In the genomic region with DNA sequence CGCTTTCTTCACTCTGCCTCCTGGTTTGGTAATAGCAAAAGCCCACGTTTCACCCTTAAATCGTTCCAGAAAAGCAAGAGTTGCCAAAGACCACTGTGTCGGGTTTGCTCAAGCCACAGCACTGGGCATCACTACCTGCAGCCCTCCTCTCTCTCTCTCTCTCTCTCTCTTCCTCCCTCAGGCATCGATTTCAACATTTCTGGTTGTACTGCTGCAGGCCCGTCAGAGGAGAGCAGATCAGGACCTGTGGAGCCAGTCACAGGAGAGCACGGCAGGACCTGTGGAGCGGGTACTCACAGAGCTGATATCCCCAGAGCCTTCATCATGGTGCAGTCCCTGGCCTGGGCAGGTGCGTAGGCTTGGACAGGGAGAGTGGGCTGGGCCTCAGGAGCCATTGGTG, we compare ENCODE assay signal across 27 mouse cellular contexts. TPM values are rescaled to one million over a fixed set of nuclear protein-coding genes. Genes with fewer than 3 reads are reported as not detected.
"Had no signal": no experiment of that assay in that cellular context is flagged by ENCODE, and none has a peak within 500 bp of the region (broad histone marks: within the 10 kb centered on the region; RNA-seq: fewer than 3 reads in every experiment).

No protein-coding gene starts in this region.

- H3K27ac ChIP-seq: kidney, embryonic 15.5 days; left cerebral cortex, adult 2 months; limb, embryonic 12.5 days; liver, embryonic 12.5 days; liver, embryonic 15.5 days; lung, embryonic 15.5 days; midbrain, embryonic 13.5 days; neural tube, embryonic 12.5 days; neural tube, embryonic 15.5 days; stomach, embryonic 15.5 days had no signal

- H3K4me1 ChIP-seq: limb, embryonic 12.5 days; liver, embryonic 12.5 days; liver, embryonic 15.5 days; lung, embryonic 15.5 days; stomach, embryonic 15.5 days had no signal

- DNase-seq: kidney, adult 11 months; kidney, adult 8-10 months; kidney, postnatal 10 days; kidney, postnatal 36 days; layer of hippocampus, postnatal 36 days; liver; lung, adult 18-20 months; lung, postnatal 10 days; lung, postnatal 36 days; right cerebral cortex, adult 18-20 months; right cerebral cortex, postnatal 14 days; spleen, adult 18-20 months; thymus, postnatal 36 days had no signal

- ATAC-seq: liver, embryonic 12.5 days; midbrain, embryonic 13.5 days had no signal

- H3K4me2 ChIP-seq: kidney, embryonic 15.5 days; limb, embryonic 12.5 days; liver, embryonic 12.5 days; liver, embryonic 15.5 days; lung, embryonic 15.5 days; midbrain, embryonic 13.5 days; neural tube, embryonic 12.5 days; neural tube, embryonic 15.5 days; stomach, embryonic 15.5 days had no signal

- H3K27me3 ChIP-seq: kidney, embryonic 15.5 days; limb, embryonic 12.5 days; liver, embryonic 15.5 days; lung, embryonic 15.5 days; midbrain, embryonic 13.5 days; neural tube, embryonic 12.5 days; neural tube, embryonic 15.5 days; stomach, embryonic 15.5 days had no signal

- H3K4me3 ChIP-seq: kidney, embryonic 15.5 days; left cerebral cortex, adult 2 months; limb, embryonic 12.5 days; liver, embryonic 12.5 days; liver, embryonic 15.5 days; lung, embryonic 15.5 days; midbrain, embryonic 13.5 days; neural tube, embryonic 12.5 days; neural tube, embryonic 15.5 days; stomach, embryonic 15.5 days had no signal

- H3K9ac ChIP-seq: kidney, embryonic 15.5 days; limb, embryonic 12.5 days; liver, embryonic 12.5 days; liver, embryonic 15.5 days; lung, embryonic 15.5 days; midbrain, embryonic 13.5 days; neural tube, embryonic 12.5 days; neural tube, embryonic 15.5 days; stomach, embryonic 15.5 days had no signal

- H3K36me3 ChIP-seq: kidney, embryonic 15.5 days; limb, embryonic 12.5 days; liver, embryonic 12.5 days; liver, embryonic 15.5 days; lung, embryonic 15.5 days; midbrain, embryonic 13.5 days; neural tube, embryonic 12.5 days; neural tube, embryonic 15.5 days; stomach, embryonic 15.5 days had no signal

- H3K9me3 ChIP-seq: kidney, embryonic 15.5 days; limb, embryonic 12.5 days; liver, embryonic 12.5 days; liver, embryonic 15.5 days; lung, embryonic 15.5 days; midbrain, embryonic 13.5 days; neural tube, embryonic 12.5 days; neural tube, embryonic 15.5 days; stomach, embryonic 15.5 days had no signal

RNA-seq across cellular contexts. Expression of a gene that starts 27.4 kb away (rescaled TPM):
- total RNA-seq: layer of hippocampus, postnatal 36 days; left cerebral cortex, adult 2 months; megakaryocyte-erythroid progenitor cell, adult 5-6 weeks had no signal
- polyA plus RNA-seq: limb, embryonic 12.5 days; urinary bladder, adult 2 months had no signal

RNA-seq across cellular contexts. Expression of a gene that starts 54.8 kb away (rescaled TPM):
- total RNA-seq: layer of hippocampus, postnatal 10 days; left cerebral cortex, postnatal 10 days; megakaryocyte-erythroid progenitor cell, adult 5-6 weeks had no signal
- polyA plus RNA-seq: urinary bladder, adult 2 months had no signal
